Mouse (Mus musculus) ovary, adult 18-20 months (tissue): Measurements from ENCODE around the gene Eps8.
A peak's percentile ranks its signal among the peaks of the same experiment; 100 is the strongest.
"Not testable (repeated sequence)": the region's sequence is repeated elsewhere in the genome, so short reads cannot be mapped to it uniquely, and the experiment has no call there.

ENCODE experiments used
- DNase-seq: peaks from one replicate; pipeline ENCODE4 v3.0.0; 2022; ENCODE audit warnings: low spot score, mixed read lengths

The Eps8 gene

DNA sequence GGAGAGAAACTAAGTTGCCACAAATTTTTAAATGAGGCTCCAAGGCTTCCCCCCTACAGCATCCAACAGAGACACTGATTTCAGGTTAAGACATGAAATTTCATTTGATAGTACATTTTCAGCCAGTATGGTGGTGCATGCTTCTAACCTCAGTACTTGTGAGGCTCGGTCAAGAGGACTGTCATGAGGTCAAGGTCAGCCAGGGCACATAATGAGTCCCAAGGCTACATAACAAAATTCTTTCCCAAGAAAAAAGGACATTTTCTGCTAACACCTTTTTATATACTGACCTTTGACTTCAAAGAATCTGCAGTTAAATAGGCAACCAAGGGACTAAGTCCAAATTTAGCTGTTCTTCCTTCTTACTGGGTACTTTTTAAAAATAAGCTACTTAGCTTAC is 181.2 kb downstream of the Eps8 start:
- no peak for DNase-seq

DNA sequence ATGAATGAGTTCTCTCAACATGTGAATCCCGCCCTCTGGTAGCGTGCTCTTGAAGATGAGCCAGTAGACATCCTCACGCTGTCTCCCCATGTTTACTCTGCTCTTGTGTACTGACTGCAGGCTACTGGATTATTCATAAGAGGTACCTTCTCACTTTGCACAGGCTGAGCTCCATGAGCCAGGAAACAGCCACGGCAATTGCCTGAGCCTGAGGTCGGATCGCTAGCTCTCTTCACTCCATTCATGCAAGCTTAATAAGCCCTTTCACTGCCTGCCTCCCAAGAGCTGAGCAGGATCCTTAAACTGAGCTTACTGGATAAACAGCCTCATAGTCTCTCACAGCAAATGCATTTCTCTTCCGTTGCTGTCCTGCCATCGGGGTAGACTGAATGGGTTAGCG is 182.5 kb downstream of the Eps8 start:
- DNase-seq = no peak

- peak; percentile 72 for DNase-seq
These were observed 183.6 kb downstream of the Eps8 start for GRCm38 (mm10) chr6:137470901-137471598.

- DNase-seq = no peak
These were observed 185.1 kb downstream of the Eps8 start for GRCm38 (mm10) chr6:137469541-137469940.

DNA sequence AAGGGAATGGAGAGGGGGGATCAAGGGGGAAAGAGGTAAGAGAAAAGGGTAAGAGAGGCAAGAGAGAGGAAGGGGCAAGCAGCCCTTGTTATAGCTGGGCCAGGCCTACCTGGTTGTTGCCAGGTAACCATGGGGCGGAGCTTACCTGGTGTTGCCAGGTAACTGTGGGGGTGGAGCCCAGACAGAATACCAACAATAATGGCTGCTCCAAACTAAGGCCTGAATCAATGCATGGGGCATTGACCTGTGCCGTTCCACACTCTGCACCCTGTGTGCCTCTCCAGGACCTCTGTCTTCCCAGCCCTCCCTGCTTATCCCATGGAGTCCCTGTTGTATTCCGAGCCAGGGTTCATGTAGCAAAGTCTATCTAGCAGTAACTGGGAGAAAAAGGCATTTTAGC is 187.0 kb downstream of the Eps8 start:
- DNase-seq = no peak

DNA sequence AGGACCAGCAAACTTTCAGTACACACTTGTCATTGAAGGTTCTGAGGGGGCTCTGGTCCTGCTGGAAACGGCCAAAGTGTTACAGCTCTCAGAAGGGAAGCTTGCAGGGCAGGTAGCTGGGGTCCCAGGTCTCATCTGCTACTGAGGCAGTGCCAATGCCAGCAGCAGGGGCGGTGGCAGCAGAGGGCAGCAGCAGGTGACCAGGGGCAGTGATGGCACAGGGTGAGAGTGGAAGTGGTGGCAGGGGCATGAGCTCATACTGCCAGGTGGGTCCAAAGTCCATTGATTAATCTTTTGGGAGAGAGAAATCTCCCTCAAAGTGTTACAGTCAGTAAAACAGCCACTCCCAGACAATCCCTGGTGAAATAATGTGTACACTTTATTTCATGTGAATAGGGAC is 188.4 kb downstream of the Eps8 start:
- DNase-seq = no peak

GRCm38 (mm10) chr6:137465253-137465652 is 189.4 kb downstream of the Eps8 start:
- peak; percentile 54 for DNase-seq

DNA sequence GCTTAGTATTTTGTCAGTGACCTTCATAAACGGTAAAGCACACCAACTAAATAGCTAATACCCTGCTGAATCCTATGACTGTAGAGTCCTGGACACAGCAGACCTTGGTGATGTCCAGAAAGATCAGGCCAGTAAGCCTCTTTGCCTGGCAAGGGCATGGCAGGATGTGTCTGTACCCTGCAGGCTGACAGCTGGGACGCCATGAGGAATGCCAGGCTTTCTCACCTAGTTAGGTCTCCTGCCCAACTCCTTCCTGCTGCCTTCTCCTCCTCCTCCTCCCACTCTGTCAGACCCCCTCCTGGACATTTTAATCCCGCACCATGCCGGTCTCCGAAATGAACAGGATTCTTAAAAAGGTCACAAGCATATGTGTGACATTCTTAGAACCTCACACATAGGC is 190.9 kb downstream of the Eps8 start:
- no peak for DNase-seq

- DNase-seq = no peak
These were observed 196.5 kb downstream of the Eps8 start for GRCm38 (mm10) chr6:137458136-137458535.

GRCm38 (mm10) chr6:137457210-137457609 is 197.5 kb downstream of the Eps8 start:
- DNase-seq = peak; percentile 30

DNA sequence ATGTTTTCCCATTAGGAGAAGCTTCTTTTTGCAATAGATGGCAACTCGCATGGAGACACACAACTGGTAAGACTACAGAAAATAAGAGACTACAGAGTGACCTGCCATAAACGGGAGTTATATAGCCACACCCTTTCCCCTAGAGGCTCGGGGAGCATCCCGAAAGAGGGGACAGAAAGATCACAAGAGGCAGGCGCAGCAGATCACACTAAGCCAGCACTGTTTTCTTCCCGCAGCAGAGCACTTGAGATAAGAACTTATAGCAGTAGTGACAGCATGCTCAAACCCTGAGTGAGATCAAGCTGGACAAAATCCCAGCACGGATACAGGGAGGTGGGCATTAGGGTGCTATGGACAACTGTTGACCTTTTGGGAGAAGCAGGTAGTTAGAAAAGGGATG is 198.6 kb downstream of the Eps8 start:
- DNase-seq = no peak

DNA sequence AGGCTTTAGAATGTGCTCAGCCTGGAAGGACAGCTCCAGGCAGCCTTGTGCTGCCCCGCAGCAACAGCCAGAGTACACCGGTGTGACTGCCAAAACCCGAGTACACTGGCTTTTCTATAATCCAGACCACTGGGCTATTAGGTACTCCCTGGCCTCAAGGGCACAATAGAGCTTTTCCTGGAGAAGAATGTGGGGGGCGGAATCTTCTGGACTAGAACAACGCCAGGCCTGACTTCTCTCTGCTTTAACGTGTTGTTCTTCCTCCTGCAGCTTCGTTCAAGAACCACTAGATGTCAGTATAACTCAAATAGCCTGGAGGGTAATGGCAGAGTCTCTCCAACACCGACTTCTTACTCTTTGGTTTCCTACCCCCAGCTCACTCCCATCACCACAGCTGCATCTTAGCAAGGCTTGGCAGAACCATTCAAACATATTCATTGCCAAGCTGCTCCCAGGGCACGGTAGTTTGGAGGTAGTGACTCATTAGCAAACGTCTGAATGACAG is 199.1 kb downstream of the Eps8 start:
- DNase-seq = peak; percentile 48

DNA sequence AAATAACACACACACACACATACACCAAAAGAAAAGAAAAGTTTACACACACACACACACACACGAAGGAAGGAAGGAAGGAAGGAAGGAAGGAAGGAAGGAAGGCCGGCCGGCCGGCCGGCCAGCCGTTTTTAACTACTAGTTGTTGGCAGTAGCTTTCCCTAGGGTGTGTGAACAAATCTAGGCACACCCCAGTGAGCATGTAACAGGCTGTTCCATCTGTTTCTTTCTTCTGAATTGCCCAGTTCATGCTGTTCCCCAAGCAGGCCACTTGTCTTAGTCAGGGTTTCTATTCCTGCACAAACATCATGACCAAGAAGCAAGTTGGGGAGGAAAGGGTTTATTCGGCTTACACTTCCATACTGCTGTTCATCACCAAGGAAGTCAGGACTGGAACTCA is 208.6 kb downstream of the Eps8 start:
- not testable (repeated sequence) for DNase-seq

DNA sequence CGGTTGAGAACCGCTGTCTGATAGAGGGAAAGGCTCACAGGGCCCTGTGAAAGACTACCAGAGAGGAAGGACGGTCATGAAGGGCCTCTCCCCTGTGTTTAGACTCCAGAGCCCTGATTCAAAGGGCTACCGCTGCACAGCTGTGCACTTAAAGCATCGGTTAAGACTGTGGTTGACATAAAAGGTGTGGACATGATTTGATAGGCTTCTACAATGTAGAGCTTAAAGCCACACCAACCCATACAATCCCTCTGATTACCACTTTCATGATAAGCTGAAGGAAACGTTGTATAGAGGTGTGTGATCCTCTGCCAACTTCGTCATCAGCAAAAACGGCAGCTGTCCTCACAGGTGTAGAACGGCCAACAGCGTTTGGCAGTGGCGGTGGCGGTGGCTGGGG is 211.6 kb downstream of the Eps8 start:
- no peak for DNase-seq

DNA sequence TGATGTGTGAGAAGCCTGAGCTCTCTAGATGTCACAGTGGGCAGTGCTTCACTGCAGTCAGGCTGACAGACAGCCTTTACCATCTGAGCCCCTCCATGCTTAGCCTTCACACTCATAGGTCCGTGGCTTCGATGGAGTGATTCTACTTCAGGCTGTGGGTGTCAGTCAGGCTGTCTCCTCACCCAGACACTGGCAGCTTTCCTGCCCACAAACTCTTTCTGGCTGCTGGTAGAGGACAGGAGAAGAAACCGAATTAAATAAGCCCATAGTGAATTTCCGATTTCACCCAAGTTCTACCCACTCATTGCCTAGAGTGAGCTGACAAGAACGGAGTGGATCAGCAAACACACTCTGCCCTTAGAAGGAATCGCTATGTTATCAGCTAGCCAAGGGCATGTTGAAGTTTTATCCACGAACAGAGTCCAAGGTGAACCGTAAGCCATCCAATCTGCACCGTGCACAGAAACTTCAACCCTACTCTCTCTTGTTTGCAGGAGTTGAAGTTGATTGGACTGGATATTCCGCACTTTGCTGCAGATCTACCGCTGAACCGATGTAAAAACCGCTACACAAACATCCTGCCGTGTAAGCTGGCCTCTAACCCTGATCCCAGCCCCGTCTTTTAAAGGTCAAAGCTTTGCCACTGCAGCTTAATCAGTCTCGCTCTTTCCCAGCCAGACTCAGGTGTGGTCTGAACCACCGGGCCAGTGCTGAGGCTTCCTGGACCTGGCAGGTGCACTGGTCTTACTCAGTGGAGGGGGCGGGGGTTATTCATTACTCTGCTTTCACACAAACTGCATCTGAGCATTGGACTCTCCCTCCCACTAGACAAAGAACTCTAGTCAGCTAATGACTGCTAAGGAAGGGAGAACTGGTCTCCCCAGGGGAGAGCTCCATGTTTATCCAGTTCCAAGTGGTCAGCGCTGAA is 213.9 kb downstream of the Eps8 start:
- DNase-seq = no peak

DNA sequence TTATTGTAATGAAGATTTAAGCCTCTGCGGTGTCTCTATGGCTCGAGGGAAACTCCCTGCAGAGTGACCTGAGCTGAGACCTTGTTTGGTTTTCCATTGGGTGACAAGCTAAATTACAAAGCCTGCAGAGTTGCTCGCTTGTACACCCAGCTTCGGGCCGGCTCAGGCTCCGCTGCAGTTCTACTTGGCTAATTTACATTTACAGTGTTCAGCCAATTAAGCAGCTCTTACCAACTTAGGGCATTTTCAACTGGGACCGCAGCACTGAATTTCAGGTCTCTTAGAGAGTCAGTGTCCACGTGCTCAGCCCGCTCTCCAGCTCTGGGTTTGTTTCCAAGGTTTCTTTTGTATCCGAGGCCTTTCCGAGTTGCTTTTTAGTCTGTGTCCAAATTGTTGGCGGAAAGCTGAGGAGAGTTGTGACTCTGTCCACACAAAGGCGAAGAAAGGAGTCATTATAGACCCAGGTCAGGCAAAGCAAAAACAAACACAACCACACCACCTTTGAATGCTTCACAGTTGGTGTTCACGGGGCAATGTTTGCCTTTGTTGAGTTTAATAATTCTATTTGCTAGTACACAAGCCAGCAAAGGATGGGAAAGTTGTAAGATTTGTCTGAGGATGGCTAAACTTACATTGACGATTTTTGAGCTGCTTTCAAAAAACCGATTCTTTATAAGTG is 216.6 kb downstream of the Eps8 start:
- DNase-seq = no peak

DNA sequence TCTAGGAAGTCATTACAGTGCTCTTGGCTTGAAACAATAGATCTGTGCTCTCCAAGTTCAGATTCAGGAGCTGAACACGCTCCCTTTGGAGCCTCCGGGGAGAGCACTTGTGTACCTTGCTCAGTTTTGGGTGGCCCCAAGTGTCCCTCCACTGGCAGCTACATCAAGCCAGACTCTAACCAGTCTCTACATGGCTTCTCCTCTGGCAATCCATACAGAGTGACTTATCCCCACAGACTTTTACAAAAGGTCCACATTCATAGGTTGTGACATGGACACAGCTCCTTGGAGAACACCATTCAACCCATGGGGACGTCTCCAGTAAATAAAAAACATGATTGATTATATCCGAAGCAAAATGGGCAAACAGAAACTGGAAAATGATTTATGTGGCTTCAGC is 217.2 kb downstream of the Eps8 start:
- DNase-seq = no peak

GRCm38 (mm10) chr6:137433521-137434137 is 221.0 kb downstream of the Eps8 start:
- no peak for DNase-seq
